Mouse (Mus musculus) spleen, adult 2 months (tissue): ENCODE data around the gene Gm10053.

Experiments used
- CTCF ChIP-seq: fragments of 200-500 bp; IDR thresholded peaks from 2 replicates; pipeline ENCODE4 v1.5.1; 2011; ENCODE audit warnings: mild to moderate bottlenecking, inconsistent platforms; ENCODE audit not compliant: insufficient read depth, insufficient read length, insufficient replicate concordance; ENCODE audit errors: extremely low read depth
- POLR2A ChIP-seq: fragments of 200-500 bp; IDR thresholded peaks from 2 replicates; pipeline ENCODE4 v1.6.1; 2011; ENCODE audit warnings: low read depth, low read length, inconsistent platforms

- no peak for TF ChIP-seq POLR2A
- no peak for TF ChIP-seq CTCF
These were observed 26.6 kb upstream of the Gm10053 start for GRCm38 (mm10) chr19:24848844-24849243.
